Mouse (Mus musculus) c-Kit-positive CD71-negative TER-119-negative erythroid progenitor cells, embryonic 14.5 days (primary cell): Measurements from ENCODE around the gene 2310079G19Rik.

Experiments used
- DNase-seq: peaks from one replicate; pipeline ENCODE4 v3.0.0-alpha.2; 2013; ENCODE audit warnings: low read depth

The 2310079G19Rik gene

DNA sequence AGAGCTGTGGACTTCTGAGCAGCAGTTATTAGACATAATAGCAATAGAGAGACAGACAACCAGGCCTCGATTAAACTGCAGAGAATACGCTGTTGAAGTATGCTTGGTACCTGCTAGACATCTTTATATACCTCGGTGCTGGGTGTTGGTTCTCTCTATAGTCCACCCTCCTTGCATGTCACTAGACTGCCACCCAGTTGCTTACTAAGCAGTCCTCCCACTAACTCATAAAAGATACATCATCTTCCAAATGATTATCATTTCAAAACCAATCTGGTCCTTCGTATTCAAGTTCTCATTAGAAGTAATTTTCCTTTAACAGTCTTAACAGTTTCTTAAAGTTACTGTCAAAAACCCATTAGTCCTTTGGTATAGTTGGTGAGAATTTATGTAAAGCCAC lies at the start of gene 2310079G19Rik:
Gene 2310079G19Rik (minus strand): TSS at position 101 of the 400 bp plus-strand sequence.
- no peak for DNase-seq

DNA sequence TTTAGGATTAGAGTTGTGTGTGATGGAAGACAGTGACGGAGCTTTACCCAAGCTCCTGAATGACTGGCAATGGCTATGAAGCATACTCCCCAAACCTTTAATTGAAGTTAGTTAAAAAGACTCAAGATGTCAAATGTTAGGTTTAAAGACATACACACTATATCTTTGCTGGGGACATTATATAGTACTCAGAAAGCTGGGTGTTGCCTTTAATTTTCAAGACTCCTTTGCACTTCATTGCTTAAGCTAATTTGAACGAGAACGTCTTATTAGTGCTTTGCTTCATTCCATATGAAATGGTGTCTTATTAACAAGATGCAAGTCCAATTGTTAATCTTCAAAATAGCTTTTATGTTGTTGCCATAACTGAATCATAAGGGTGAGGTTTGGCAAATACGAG lies 44.1 kb upstream of the 2310079G19Rik start, which contains the start of gene Krtap27-1:
Gene Krtap27-1 (minus strand): TSS at position 101 of the 400 bp plus-strand sequence.
- DNase-seq, result no peak

DNA sequence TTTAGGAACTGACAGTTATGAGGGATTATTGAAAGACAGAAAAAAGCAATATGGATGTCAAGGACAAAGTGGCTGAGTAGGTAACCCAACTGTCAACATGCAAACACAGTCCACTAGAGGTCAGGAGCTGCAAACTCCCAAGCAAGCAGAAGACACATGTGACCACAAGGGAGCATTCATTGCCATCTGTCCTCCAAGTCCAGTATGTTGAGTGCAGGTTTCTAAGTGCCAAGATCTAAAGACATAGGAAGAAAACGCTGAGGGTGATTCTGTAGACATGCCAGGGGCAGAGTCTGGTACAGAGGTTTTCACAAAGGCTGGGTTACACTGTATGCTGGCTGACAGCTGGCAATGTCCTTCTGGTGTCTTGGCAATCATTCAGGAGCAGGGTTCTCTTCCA lies 30.0 kb upstream of the 2310079G19Rik start:
- DNase-seq, result no peak

DNA sequence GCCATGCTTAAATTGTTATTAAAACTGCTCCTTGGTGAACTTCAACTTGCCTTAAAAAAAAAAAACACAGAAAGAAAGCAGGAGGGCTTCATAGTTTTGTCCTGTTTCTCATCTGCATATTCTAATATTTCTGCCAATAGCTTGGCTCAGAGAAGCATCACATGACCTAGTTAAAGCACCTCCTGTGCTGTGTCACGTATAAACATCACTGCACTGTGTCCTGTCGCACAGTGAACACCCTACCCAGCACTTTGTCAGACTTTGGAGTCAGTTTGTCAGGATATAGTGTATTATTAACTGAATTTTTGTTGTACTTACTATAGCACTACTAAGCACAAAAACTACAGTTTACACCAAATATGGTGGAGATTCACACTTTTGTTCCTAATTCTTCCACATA lies 24.5 kb upstream of the 2310079G19Rik start:
- no peak for DNase-seq

DNA sequence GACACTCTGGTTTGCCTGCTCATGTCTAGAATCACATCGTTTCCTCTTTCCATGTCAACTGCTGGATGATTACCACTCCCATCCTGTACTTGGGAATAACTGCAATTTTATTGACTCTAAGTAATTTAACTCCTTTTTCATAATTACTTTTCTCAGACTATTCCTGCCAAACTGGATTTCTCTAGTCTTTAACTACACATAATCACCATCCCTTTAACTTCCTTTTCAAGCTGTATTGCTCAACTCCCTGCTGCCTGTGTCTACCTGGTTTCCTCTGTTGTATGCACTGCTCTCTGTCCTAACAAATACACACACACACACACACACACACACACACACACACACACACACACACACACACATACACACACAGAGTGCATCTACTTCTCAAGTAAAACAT lies 23.6 kb upstream of the 2310079G19Rik start:
- no peak for DNase-seq

DNA sequence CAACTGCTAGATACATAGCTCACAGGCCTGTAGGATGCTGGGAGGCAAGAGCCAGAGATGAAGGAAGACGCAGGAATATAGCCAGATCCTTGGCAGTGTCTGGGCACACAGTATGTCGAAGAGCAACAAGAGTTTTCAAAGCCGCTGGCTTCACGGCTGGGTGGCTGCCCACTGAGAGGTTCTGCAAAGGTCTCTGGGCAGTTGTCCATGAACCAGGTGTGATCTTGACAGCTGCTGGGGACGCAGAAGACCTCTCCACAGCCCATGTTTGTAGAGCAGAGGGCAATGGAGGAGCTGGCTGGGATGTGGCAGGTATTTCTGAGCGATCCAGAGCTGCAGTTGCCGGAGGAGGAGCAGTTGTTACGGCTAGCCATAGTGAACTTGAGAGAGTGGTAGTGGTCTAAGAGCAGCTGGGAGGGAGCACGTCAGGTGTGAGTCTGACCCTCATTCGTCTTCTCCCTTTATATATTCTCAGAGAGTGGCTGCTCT lies 19.9 kb upstream of the 2310079G19Rik start, which contains the start of gene Krtap26-1:
Gene Krtap26-1 (minus strand): TSS at position 439 of the 489 bp plus-strand sequence.
- no peak for DNase-seq

DNA sequence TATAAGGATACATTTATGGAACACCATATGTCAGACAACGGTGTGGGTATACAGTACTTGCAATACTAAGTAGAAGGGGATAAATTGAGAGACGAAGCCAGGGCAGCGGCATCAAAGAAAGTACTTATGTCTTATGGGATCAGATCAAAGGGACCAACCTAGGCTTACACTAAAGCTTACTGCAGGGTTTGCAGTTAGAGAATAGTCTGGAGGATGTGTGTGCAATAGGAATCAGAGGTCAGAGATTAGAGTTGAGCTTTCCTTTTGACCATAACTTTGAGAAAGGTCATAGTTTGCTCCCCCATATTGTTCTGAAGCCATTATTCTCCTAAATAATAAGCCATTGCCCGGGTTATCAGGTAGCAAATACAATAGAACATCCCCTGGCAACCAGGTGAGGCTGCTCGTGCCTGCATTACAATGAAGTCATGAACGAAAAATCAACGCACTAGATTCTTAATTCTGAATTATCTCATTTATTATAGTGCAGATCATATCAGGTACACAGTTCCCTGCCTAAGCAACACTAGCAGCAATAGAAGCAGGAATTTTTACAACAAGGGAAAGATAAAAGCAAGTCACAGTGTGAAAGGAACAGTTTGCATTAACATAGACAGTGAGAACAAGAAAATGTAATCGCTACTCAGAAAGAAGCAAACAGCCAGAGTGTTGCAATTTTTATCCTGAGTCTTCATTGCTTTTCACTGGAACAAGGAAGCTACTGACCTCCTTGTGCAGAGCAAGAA lies 19.1 kb upstream of the 2310079G19Rik start:
- DNase-seq, result no peak

DNA sequence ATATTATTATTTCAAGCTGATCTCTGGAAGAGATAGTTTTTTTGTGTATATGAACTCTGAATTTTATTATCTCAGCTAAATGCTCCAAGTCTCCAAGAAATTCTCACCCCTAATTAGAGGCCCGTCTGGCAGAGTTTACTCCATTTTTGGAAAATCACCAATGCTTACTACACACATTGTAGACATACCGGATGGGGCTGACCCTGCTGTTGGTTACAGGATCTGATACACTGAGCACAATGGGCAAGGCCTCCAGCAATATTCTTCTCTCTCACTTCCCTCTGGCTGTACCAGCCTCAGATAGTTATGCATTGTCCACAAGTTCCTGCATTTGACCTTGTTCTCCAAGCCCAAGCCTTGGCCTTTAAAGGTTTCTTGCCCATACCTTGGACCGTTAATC lies 12.6 kb upstream of the 2310079G19Rik start:
- DNase-seq, result no peak

DNA sequence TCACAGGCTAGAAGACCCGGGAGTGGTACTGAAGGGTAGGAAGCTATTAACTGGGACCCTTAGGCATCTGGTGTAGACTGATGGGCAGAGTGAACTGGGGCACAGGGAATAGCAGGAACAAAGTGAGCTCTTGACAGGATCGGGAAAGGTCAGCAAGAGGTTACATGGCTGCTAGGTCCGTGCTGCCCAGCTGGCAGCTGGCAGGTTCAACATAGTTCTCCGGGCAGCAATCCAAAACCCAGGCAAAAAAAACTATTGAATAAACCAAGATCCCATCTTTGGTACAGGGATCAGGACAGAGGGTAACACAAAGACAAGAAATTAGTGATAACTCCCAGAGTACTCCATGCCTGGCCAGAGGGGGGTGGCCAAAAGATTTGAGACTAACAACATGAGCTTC lies 7.7 kb upstream of the 2310079G19Rik start:
- DNase-seq, result no peak

DNA sequence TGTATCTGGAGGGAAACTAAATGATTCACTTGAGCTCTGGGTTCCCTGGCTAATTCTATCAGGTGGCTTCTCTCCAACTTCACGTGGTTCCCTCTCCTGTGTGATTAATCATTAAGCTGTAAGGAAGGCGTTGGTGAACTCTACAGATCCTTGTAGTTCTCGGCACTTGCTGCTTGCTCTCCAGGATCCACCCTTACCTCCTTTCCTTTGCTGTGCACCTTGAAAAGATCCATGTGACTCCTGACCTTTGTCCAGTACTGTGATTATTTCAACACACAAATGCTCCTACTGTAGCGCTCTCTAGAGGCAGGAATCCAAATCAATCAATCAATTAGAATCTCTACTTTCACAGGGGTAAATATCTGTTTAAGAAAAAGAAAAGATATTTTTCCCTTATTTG lies 4.0 kb upstream of the 2310079G19Rik start:
- DNase-seq, result no peak

DNA sequence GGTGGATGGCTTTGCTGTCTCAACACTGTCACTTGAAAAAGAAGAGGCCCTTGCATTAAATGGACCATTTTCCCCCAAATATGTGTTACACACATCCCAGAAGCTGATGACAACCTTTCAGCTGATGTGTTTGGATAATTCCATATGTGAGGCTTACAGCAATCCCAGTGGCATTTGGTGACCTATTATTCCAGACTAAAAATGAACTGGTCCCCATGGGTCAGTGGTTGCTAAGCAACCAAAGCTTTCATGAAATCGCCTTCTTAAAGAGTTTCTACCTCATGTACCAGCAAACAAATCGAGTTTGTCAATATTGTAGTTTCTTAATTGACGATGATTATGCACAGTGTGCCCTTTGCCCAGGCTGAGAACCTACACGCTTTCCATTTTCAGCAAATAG lies 14.8 kb downstream of the 2310079G19Rik start:
- DNase-seq, result no peak

DNA sequence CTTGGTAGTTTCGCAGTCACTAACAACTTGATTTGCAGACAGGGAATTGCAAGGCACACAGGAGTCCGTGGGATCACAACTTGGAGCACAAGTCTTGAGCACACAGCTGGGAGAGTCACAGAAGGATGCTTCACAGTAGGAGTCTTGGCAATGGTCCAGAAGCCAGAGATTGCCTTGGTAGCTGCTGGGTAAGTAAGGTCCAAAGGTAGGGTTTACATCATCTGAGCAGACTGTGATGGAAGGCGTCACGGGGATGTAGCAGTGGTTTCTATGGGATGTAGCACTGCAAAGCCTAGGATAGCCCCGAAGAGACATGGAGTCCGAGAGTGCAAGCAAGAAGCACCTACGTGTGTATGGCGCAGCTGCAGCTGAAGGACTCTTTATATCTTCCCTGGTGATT lies 15.5 kb downstream of the 2310079G19Rik start, which contains the start of gene Krtap24-1:
Gene Krtap24-1 (minus strand): TSS at position 358 of the 400 bp plus-strand sequence.
- no peak for DNase-seq

DNA sequence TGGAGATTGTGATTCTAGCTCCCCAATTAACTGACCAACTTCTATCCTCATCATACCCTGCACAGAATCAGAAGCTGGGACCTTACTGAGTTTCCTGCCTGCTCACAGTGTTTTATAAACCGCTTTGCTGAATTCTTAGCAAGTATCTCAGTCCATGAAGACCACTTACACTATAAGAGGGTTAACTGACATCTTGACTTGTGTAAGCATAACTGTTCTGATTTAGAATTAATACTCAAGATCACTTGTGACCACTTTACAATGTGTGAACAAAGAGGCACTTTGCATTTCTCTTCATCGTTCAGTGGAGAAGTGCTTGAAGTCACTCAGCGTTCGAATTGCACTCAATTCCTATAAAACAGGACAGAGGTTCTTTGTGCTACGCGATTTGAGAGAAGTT lies 22.9 kb downstream of the 2310079G19Rik start:
- no peak for DNase-seq

DNA sequence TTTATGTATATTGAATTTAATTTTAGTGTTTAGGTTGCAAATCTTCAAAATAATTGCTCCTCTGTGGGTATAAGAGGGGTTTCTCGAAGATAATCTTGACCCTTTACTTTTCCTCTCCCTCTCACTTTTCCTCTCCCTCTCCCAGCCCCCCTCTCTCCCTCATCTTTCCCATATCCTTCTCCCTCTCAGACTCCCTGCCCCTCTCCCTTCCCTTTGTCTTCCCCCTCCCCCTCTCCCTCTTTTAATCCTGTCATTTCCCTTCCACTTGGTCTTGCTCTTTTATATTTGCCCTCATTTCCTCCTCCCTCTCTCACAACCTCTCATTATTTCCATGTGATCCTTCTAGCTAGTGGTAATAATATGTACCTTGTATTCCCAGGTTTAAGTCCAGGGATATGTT lies 25.0 kb downstream of the 2310079G19Rik start:
- DNase-seq, result no peak

DNA sequence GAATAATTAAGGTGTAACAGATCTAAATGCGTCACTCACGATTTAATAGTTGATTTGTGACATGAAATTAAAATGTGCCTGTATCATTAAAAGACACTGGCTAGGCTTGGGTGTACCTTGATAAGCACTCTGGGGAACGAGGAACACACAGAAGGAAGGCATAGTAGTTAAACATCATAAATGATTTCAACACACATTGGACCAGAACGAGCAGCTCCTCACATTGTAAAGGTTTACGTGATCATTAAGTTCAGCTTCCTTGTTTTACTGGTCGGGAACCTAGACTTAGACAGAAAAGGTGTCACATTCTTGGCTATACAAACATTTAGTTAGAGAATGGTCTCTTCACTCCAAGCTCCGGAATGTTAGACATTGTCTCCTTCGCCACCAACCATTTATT lies 27.2 kb downstream of the 2310079G19Rik start:
- no peak for DNase-seq

DNA sequence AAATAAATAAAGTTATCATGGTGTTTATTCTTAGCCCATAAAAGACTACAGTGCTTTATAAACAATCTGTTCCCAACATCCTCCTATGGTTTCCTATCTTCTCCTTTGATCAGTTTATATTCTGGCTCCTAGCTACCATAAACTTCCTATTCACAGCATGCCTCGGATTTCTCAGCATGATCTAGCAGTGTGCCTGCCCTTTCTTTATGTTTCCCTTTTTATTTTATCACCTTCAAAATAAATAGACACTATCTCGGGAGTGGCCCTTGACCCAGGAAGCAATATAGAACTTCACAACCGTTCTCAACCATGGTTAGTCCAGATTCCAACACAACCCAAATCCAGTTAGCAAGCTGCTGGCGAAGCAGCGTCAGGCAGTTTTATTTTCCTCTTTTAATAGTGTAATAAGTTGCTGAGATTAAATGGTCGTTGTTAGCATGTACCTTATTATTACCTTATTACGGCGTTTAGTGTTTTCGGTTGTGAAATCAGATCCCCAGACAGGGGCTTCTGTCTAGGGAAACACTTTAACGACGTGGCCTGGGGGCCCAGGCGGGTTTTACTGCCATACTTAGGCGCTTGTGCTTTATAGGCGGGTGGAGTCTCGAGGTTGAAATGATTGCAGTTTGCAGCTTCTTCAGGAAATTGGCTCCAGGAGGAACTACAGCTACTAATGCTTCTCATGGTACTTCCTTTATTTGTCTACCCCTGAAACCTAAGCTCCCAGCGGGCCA lies 27.8 kb downstream of the 2310079G19Rik start:
- DNase-seq, result no peak

DNA sequence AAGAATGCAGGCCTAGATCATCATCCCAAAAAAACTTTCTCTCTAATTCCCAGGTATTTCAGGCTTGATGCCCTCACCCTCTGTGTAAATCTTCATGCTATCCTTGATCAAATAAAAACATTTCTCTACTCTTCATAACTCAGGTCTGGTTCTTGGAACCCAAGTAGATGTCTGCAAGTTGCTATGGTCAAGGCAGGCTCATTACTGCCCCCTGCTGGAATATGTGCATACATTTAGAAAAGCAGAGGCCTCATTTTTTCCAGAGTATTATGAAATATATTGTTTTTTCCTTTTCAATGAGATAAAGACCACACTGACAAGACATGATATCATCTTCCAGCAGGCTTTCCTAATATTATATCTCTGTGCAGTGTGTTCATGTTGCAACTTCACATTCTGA lies 34.7 kb downstream of the 2310079G19Rik start:
- no peak for DNase-seq

DNA sequence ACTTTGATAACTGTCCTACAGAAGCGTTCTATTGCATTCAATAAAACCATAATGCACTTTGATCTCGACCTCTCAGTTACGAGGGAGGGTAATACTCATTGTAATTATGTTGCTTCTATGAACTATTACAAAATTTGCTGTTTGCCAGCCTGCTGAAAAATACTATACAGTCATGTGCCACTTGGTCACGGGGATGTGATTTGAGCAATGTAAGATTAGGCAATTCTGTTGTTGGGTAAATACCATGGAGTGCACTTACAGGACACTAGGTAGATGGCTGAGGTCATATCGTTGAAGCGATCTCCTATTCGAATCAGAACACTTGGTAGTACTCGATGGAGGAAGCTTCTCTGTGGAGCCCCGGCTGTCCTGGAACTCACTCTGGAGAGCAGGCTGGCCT lies 44.1 kb downstream of the 2310079G19Rik start:
- DNase-seq, result no peak
